Comparison of ENCODE assay signal across 22 mouse cellular contexts in the genomic region with DNA sequence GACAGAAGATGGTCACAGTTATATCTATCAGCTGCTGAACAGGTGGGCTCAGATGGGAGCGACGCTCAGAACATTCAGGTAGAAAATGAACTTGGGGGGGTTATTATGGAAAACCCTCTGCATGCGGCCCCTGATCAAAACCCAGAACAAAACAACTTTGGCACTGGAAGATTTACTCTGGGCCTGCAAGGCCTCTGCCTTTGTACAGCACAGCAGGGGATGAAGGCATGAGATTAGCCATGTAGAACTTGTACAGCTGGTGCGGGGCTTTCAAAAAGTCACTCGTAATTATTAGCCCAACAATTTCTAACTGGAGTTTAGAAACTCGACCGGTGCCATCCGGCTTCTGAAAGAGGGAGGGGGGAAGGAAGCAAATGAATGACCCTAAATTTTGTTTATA. TPM values are rescaled to one million over a fixed set of nuclear protein-coding genes. Genes with fewer than 3 reads are reported as not detected.
A peak's percentile ranks its signal among the peaks of the same experiment; 100 is the strongest.
DNase-seq lines count a peak whose midpoint lies in the region; ATAC-seq and TF ChIP-seq lines count a peak whose summit lies in the region.
"Had no signal": no experiment of that assay in that cellular context is flagged by ENCODE, and none has a peak within 500 bp of the region (broad histone marks: within the 10 kb centered on the region; RNA-seq: fewer than 3 reads in every experiment).

No protein-coding gene starts in this region.

- H3K36me3 ChIP-seq in forebrain, embryonic 10.5 days (replicated peaks) = no peaks in the 10 kb centered on the region
- H3K36me3 ChIP-seq in forebrain, embryonic 16.5 days (ENCODE audit: control insufficient read depth, insufficient read depth) = no peaks in the 10 kb centered on the region
- no peaks in the 10 kb centered on the region for H3K36me3 ChIP-seq in hindbrain, postnatal 0 days (ENCODE audit: insufficient read depth, low read length)
- H3K36me3 ChIP-seq in hindbrain, embryonic 13.5 days = no peaks in the 10 kb centered on the region
- H3K36me3 ChIP-seq in midbrain, embryonic 14.5 days (ENCODE audit: control insufficient read depth, insufficient read depth, low read length) = no peaks in the 10 kb centered on the region
- H3K36me3 ChIP-seq: limb, embryonic 15.5 days; liver, embryonic 15.5 days had no signal

- 34% methylated on average over 8 of the region's 8 CpGs for WGBS in forebrain, embryonic 10.5 days
- 10% methylated on average over 8 of the region's 8 CpGs for WGBS in forebrain, embryonic 16.5 days
- WGBS in hindbrain, postnatal 0 days = 30% methylated on average over 8 of the region's 8 CpGs
- WGBS in hindbrain, embryonic 13.5 days = 36% methylated on average over 8 of the region's 8 CpGs
- WGBS in midbrain, embryonic 14.5 days = 5% methylated on average over 8 of the region's 8 CpGs

- H3K27me3 ChIP-seq in forebrain, embryonic 10.5 days (ENCODE audit: poor library complexity, severe bottlenecking) = peaks cover 20% of the 10 kb centered on the region
- no peaks in the 10 kb centered on the region for H3K27me3 ChIP-seq in forebrain, embryonic 16.5 days (replicated peaks; ENCODE audit: control insufficient read depth, insufficient read depth, low read length)
- no peaks in the 10 kb centered on the region for H3K27me3 ChIP-seq in hindbrain, postnatal 0 days (ENCODE audit: insufficient read depth, low read length)
- peaks cover 16% of the 10 kb centered on the region for H3K27me3 ChIP-seq in hindbrain, embryonic 13.5 days
- H3K27me3 ChIP-seq in midbrain, embryonic 14.5 days (ENCODE audit: control insufficient read depth, insufficient read depth, low read length) = no peaks in the 10 kb centered on the region
- H3K27me3 ChIP-seq: limb, embryonic 15.5 days; liver, embryonic 15.5 days had no signal

- no peak for ATAC-seq in forebrain, embryonic 16.5 days
- ATAC-seq in hindbrain, postnatal 0 days = no peak
- no peak for ATAC-seq in hindbrain, embryonic 13.5 days (ENCODE audit: low FRiP score)
- ATAC-seq in midbrain, embryonic 14.5 days (ENCODE audit: low FRiP score, low TSS enrichment) = no peak
- no peak for ATAC-seq in megakaryocyte-erythroid progenitor cell, adult 5-6 weeks (replicated peaks; ENCODE audit: low FRiP score, low TSS enrichment, poor library complexity, severe bottlenecking)
- ATAC-seq: inflammation-experienced regulatory T-cells, adult 6 months; lung, postnatal 0 days had no signal

- peak; percentile 31 for DNase-seq in forebrain, embryonic 10.5 days (ENCODE audit: extremely low spot score, low spot score)
- peak; percentile 53 for DNase-seq in hindbrain, postnatal 0 days (ENCODE audit: low spot score)
- peak; percentile 73 for DNase-seq in brain, embryonic 14.5 days (ENCODE audit: low read depth)
- peak; percentile 67 for DNase-seq in midbrain, embryonic 14.5 days
- DNase-seq: B cell, adult 2 months; cerebellum, adult 8-10 months; gastrocnemius, adult 2 months; heart, adult 18-20 months; heart, postnatal 36 days; kidney, adult 2 months; kidney, postnatal 10 days; layer of hippocampus, postnatal 36 days; right cerebral cortex, postnatal 4 days had no signal

- H3K4me3 ChIP-seq in forebrain, embryonic 10.5 days = 0 out of 2 replicates have a peak overlapping the region, but pooled peaks have one; percentile 18
- H3K4me3 ChIP-seq in forebrain, embryonic 16.5 days (replicated peaks; ENCODE audit: low read length) = no peak overlapping the region
- H3K4me3 ChIP-seq in hindbrain, postnatal 0 days (ENCODE audit: low read length) = no peak overlapping the region
- no peak overlapping the region for H3K4me3 ChIP-seq in hindbrain, embryonic 13.5 days
- no peak overlapping the region for H3K4me3 ChIP-seq in midbrain, embryonic 14.5 days (replicated peaks; ENCODE audit: low read depth, low read length)
- H3K4me3 ChIP-seq: gastrocnemius, adult 2 months; limb, embryonic 15.5 days; liver, embryonic 15.5 days had no signal

- peaks cover 25% of the 10 kb centered on the region for H3K4me1 ChIP-seq in forebrain, embryonic 10.5 days
- H3K4me1 ChIP-seq in forebrain, embryonic 16.5 days (replicated peaks; ENCODE audit: control insufficient read depth, insufficient read depth, low read length) = no peaks in the 10 kb centered on the region
- no peaks in the 10 kb centered on the region for H3K4me1 ChIP-seq in hindbrain, postnatal 0 days (ENCODE audit: insufficient read depth, low read length)
- peaks cover 11% of the 10 kb centered on the region for H3K4me1 ChIP-seq in hindbrain, embryonic 13.5 days (replicated peaks)
- H3K4me1 ChIP-seq in midbrain, embryonic 14.5 days (ENCODE audit: control insufficient read depth, insufficient read depth, low read length) = 0 out of 2 replicates have a peak, but pooled peaks cover 5% of the 10 kb centered on the region
- H3K4me1 ChIP-seq: limb, embryonic 15.5 days; liver, embryonic 15.5 days had no signal

- no peak for TF ChIP-seq POLR2A in brain, embryonic 14.5 days (IDR thresholded peaks at IDR 0.05; ENCODE audit: borderline replicate concordance, extremely low read depth, insufficient read depth, insufficient read length, poor library complexity, severe bottlenecking)

- H3K9ac ChIP-seq in forebrain, embryonic 16.5 days (replicated peaks; ENCODE audit: low read depth, low read length) = no peak overlapping the region
- H3K9ac ChIP-seq in hindbrain, postnatal 0 days (replicated peaks; ENCODE audit: low read length) = no peak overlapping the region
- no peak overlapping the region for H3K9ac ChIP-seq in hindbrain, embryonic 13.5 days
- no peak overlapping the region for H3K9ac ChIP-seq in midbrain, embryonic 14.5 days (replicated peaks; ENCODE audit: low read length)
- H3K9ac ChIP-seq: limb, embryonic 15.5 days; liver, embryonic 15.5 days had no signal

- no peak for TF ChIP-seq CTCF in hindbrain, postnatal 0 days (IDR thresholded peaks at IDR 0.05; ENCODE audit: low read depth)
- TF ChIP-seq CTCF in brain, embryonic 14.5 days (IDR thresholded peaks at IDR 0.05; ENCODE audit: borderline replicate concordance, extremely low read depth, insufficient read depth, insufficient read length) = no peak

- peak overlapping the region; percentile 37; the same call in 1 of the 2 replicates for H3K27ac ChIP-seq in forebrain, embryonic 10.5 days
- H3K27ac ChIP-seq in forebrain, embryonic 16.5 days (ENCODE audit: low read length) = no peak overlapping the region
- H3K27ac ChIP-seq in hindbrain, postnatal 0 days = no peak overlapping the region
- no peak overlapping the region for H3K27ac ChIP-seq in hindbrain, embryonic 13.5 days
- H3K27ac ChIP-seq in midbrain, embryonic 14.5 days (replicated peaks; ENCODE audit: low read depth, low read length) = no peak overlapping the region
- H3K27ac ChIP-seq: gastrocnemius, adult 2 months; limb, embryonic 15.5 days; liver, embryonic 15.5 days; stomach, postnatal 0 days had no signal

- no peak overlapping the region for H3K4me2 ChIP-seq in forebrain, embryonic 16.5 days (ENCODE audit: low read length)
- H3K4me2 ChIP-seq in hindbrain, postnatal 0 days (ENCODE audit: low read depth, low read length) = no peak overlapping the region
- H3K4me2 ChIP-seq in hindbrain, embryonic 13.5 days = no peak overlapping the region
- H3K4me2 ChIP-seq in midbrain, embryonic 14.5 days (ENCODE audit: low read length) = no peak overlapping the region
- H3K4me2 ChIP-seq: limb, embryonic 15.5 days; liver, embryonic 15.5 days had no signal

- no peaks in the 10 kb centered on the region for H3K9me3 ChIP-seq in forebrain, embryonic 10.5 days
- no peaks in the 10 kb centered on the region for H3K9me3 ChIP-seq in forebrain, embryonic 16.5 days (ENCODE audit: control insufficient read depth, low read length)
- H3K9me3 ChIP-seq in hindbrain, postnatal 0 days (ENCODE audit: low read length) = no peaks in the 10 kb centered on the region
- H3K9me3 ChIP-seq in hindbrain, embryonic 13.5 days = no peaks in the 10 kb centered on the region
- no peaks in the 10 kb centered on the region for H3K9me3 ChIP-seq in midbrain, embryonic 14.5 days (ENCODE audit: control insufficient read depth, low read length)
- H3K9me3 ChIP-seq: limb, embryonic 15.5 days; liver, embryonic 15.5 days had no signal

RNA-seq across cellular contexts. Expression of a gene that starts 38.1 kb away (rescaled TPM):
- polyA plus RNA-seq in forebrain, embryonic 10.5 days (2016; fragmentation: Nextera tagmentation; extraction: Ambion mirVana) = 0.07 and 0.28 TPM in 2 replicates
- 0.16 and 0.18 TPM in 2 replicates for polyA plus RNA-seq in forebrain, embryonic 16.5 days (2015; fragmentation: Nextera tagmentation; extraction: Ambion mirVana)
- 0.25 and 0.58 TPM in 2 replicates for total RNA-seq in hindbrain, postnatal 0 days (2014; rRNA removed)
- 1.1 and 1.2 TPM in 2 replicates for polyA plus RNA-seq in hindbrain, postnatal 0 days (2015; fragmentation: Nextera tagmentation; extraction: Ambion mirVana)
- 0.60 and 0.68 TPM in 2 replicates for polyA plus RNA-seq in hindbrain, embryonic 13.5 days (2015; fragmentation: Nextera tagmentation; extraction: Ambion mirVana)
- 0.25 and 0.37 TPM in 2 replicates for polyA plus RNA-seq in brain, embryonic 14.5 days (2012; rRNA removed)
- 0.34 and 0.98 TPM in 2 replicates for polyA plus RNA-seq in midbrain, embryonic 14.5 days (2014; fragmentation: Nextera tagmentation; extraction: Ambion mirVana)
- total RNA-seq in megakaryocyte-erythroid progenitor cell, adult 5-6 weeks (2014; fragmentation: Nextera tagmentation) = not detected in 2 replicates
- not detected in 2 replicates for total RNA-seq in megakaryocyte-erythroid progenitor cell, adult 5-6 weeks (2017)
- total RNA-seq: common myeloid progenitor, adult 5-6 weeks; gastrocnemius, adult 2 months had no signal
- polyA plus RNA-seq: inflammation-experienced regulatory T-cells, adult 6 months; liver, embryonic 15.5 days had no signal
